29 mouse cellular contexts compared by ENCODE assay signal in the genomic region with DNA sequence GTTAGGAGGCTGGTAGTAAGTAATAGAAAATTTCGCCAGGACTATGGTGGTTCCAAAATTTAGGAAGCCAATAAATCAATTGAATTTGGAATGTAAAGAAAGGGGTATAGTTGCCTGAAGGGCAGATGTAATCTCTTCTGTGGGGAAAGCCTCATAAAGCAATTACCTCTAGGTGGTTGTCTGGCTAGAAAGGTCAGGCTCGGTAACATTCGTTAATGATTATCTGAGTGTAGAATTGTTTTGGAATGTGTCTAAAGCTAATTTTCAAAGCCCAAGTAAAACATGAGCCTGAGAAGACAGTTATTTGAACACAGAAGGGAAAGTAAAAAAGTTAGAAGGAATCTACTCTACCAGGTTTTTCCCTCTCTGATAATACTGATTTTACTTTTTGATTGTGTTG.
DNase-seq lines count a peak whose midpoint lies in the region; ATAC-seq lines count a peak whose summit lies in the region.
"Had no signal": no experiment of that assay in that cellular context is flagged by ENCODE, and none has a peak within 500 bp of the region (broad histone marks: within the 10 kb centered on the region; RNA-seq: fewer than 3 reads in every experiment).

No protein-coding gene starts in this region.

- H3K4me3 ChIP-seq in liver, embryonic 16.5 days (ENCODE audit: low read depth, low read length), result no peak overlapping the region
- no peak overlapping the region for H3K4me3 ChIP-seq in liver, embryonic 11.5 days (ENCODE audit: low read depth, low read length)
- no peak overlapping the region for H3K4me3 ChIP-seq in intestine, embryonic 15.5 days (replicated peaks)
- H3K4me3 ChIP-seq: erythroblast, embryonic 14.5 days; hindbrain, embryonic 12.5 days; neural tube, embryonic 15.5 days had no signal

- no peak overlapping the region for H3K4me2 ChIP-seq in liver, embryonic 16.5 days (ENCODE audit: low read depth, low read length)
- H3K4me2 ChIP-seq in liver, embryonic 11.5 days, result no peak overlapping the region
- H3K4me2 ChIP-seq in intestine, embryonic 15.5 days (replicated peaks), result no peak overlapping the region
- H3K4me2 ChIP-seq: heart, embryonic 11.5 days; hindbrain, embryonic 12.5 days; neural tube, embryonic 15.5 days had no signal

- 34% methylated on average over 3 of the region's 3 CpGs for WGBS in liver, embryonic 16.5 days (ENCODE audit: insufficient replicate concordance)
- 56% methylated on average over 3 of the region's 3 CpGs for WGBS in liver, embryonic 11.5 days
- 27% methylated on average over 3 of the region's 3 CpGs for WGBS in intestine, embryonic 15.5 days

- intact Hi-C loops in gastrocnemius, postnatal 36 days (cut with DNase I), result no loop called here

- H3K9ac ChIP-seq in liver, embryonic 16.5 days (ENCODE audit: low read depth, low read length), result no peak overlapping the region
- no peak overlapping the region for H3K9ac ChIP-seq in liver, embryonic 11.5 days (ENCODE audit: low read depth, low read length)
- no peak overlapping the region for H3K9ac ChIP-seq in intestine, embryonic 15.5 days
- H3K9ac ChIP-seq: forebrain, postnatal 0 days; hindbrain, embryonic 12.5 days; neural tube, embryonic 15.5 days had no signal

- no peaks in the 10 kb centered on the region for H3K4me1 ChIP-seq in liver, embryonic 16.5 days (ENCODE audit: control insufficient read depth, low read depth, low read length)
- H3K4me1 ChIP-seq in liver, embryonic 11.5 days (replicated peaks; ENCODE audit: control insufficient read depth, insufficient read depth, low read length), result no peaks in the 10 kb centered on the region; the same call in 1 of the 2 replicates
- H3K4me1 ChIP-seq in intestine, embryonic 15.5 days (replicated peaks), result no peaks in the 10 kb centered on the region
- H3K4me1 ChIP-seq: hindbrain, embryonic 12.5 days; neural tube, embryonic 15.5 days had no signal

- H3K9me3 ChIP-seq in liver, embryonic 16.5 days (replicated peaks; ENCODE audit: control insufficient read depth, low read length), result no peaks in the 10 kb centered on the region
- H3K9me3 ChIP-seq in liver, embryonic 11.5 days (ENCODE audit: control insufficient read depth, low read length), result no peaks in the 10 kb centered on the region
- no peaks in the 10 kb centered on the region for H3K9me3 ChIP-seq in intestine, embryonic 15.5 days
- H3K9me3 ChIP-seq: hindbrain, embryonic 12.5 days; neural tube, embryonic 15.5 days had no signal

- ATAC-seq in liver, embryonic 16.5 days (ENCODE audit: low read depth), result 0 out of 2 replicates have a peak, but pooled peaks have one; percentile 32
- ATAC-seq in liver, embryonic 11.5 days (replicated peaks; ENCODE audit: low FRiP score), result no peak
- peak; percentile 70 for ATAC-seq in intestine, embryonic 15.5 days
- ATAC-seq in frontal cortex, adult (ENCODE audit: low TSS enrichment), result no peak
- ATAC-seq: forebrain, postnatal 0 days; hindbrain, postnatal 0 days; lung, postnatal 0 days had no signal

- no peaks in the 10 kb centered on the region for H3K36me3 ChIP-seq in liver, embryonic 16.5 days (ENCODE audit: control insufficient read depth, insufficient read depth)
- H3K36me3 ChIP-seq in liver, embryonic 11.5 days (ENCODE audit: control insufficient read depth, insufficient read depth, low read length), result no peaks in the 10 kb centered on the region
- H3K36me3 ChIP-seq in intestine, embryonic 15.5 days, result no peaks in the 10 kb centered on the region
- H3K36me3 ChIP-seq: hindbrain, embryonic 12.5 days; neural tube, embryonic 15.5 days had no signal

- no peak overlapping the region for H3K27ac ChIP-seq in liver, embryonic 16.5 days (ENCODE audit: low read length)
- H3K27ac ChIP-seq in liver, embryonic 11.5 days (ENCODE audit: low read depth, low read length), result no peak overlapping the region
- H3K27ac ChIP-seq in intestine, embryonic 15.5 days, result no peak overlapping the region
- H3K27ac ChIP-seq: hindbrain, embryonic 12.5 days; hindbrain, postnatal 0 days; macrophage; neural tube, embryonic 15.5 days had no signal

- H3K27me3 ChIP-seq in liver, embryonic 16.5 days (ENCODE audit: control insufficient read depth, insufficient read depth, low read depth, low read length), result no peaks in the 10 kb centered on the region
- H3K27me3 ChIP-seq in liver, embryonic 11.5 days (replicated peaks; ENCODE audit: control insufficient read depth, insufficient read depth, low read length), result no peaks in the 10 kb centered on the region
- no peaks in the 10 kb centered on the region for H3K27me3 ChIP-seq in intestine, embryonic 15.5 days (replicated peaks)
- H3K27me3 ChIP-seq: hindbrain, embryonic 12.5 days; neural tube, embryonic 15.5 days had no signal

- DNase-seq in kidney, adult 8-10 months, result peak; percentile 6 to 79
- no peak for DNase-seq in kidney, postnatal 10 days
- no peak for DNase-seq in liver, embryonic 11.5 days (ENCODE audit: low spot score)
- DNase-seq in kidney, postnatal 14 days, result peak; percentile 43
- no peak for DNase-seq in gastrocnemius, postnatal 36 days
- DNase-seq: adrenal gland, postnatal 14 days; cerebellum, adult 11 months; cerebellum, adult 9-10 months; forebrain, postnatal 0 days; gastrocnemius, postnatal 14 days; heart, adult 18-20 months; heart, postnatal 36 days; layer of hippocampus, adult 9-11 months; liver; lung, adult 18-20 months; midbrain, embryonic 14.5 days; retina, postnatal 1 day; right cerebral cortex, postnatal 14 days; thymus, postnatal 4 days had no signal

Comparison
In these comparisons a context has a peak if more than half of its experiments do, and no peak if none do; other contexts are left out.
1. DNase-seq: peak in kidney, adult 8-10 months (2 of 2) and kidney, postnatal 14 days (single experiment); none in kidney, postnatal 10 days (single experiment), liver, embryonic 11.5 days (single experiment) and gastrocnemius, postnatal 36 days (0 of 2).
2. ATAC-seq: peak in liver, embryonic 16.5 days (single experiment) and intestine, embryonic 15.5 days (single experiment); none in liver, embryonic 11.5 days (single experiment) and frontal cortex, adult (single experiment).